Mouse (Mus musculus) MEL (cell line): Measurements from ENCODE around the gene Ptbp1.

Source experiments
- CTCF ChIP-seq, 3 experiments: IDR thresholded peaks in 2 of 3; conservative IDR thresholded peaks in 1 of 3; 2 replicates each; pipeline ENCODE4 v1.5.1; 2011 to 2012; ENCODE audit warnings: low read length in 3 of 3, low read depth in 2 of 3, mild to moderate bottlenecking in 2 of 3, improper control_type of control experiment in 1 of 3, inconsistent platforms in 1 of 3, mixed read lengths in 1 of 3, moderate library complexity in 1 of 3; ENCODE audit not compliant: control insufficient read depth in 1 of 3, insufficient read depth in 1 of 3, poor library complexity in 1 of 3, severe bottlenecking in 1 of 3
- EP300 ChIP-seq, 2 experiments: IDR thresholded peaks; 2 replicates each; pipeline ENCODE4 v1.6.1; 2011; ENCODE audit warnings: improper control_type of control experiment in 2 of 2, low read length in 2 of 2, low read depth in 1 of 2, mild to moderate bottlenecking in 1 of 2
- HCFC1 ChIP-seq: IDR thresholded peaks from 2 replicates; pipeline ENCODE4 v1.6.1; 2012; ENCODE audit warnings: low read depth, mild to moderate bottlenecking, inconsistent platforms, low read length, improper control_type of control experiment, moderate library complexity
- JUND ChIP-seq: IDR thresholded peaks from 2 replicates; pipeline ENCODE4 v1.6.1; 2011; ENCODE audit warnings: low read depth, mild to moderate bottlenecking, improper control_type of control experiment, low read length
- MAFK ChIP-seq: IDR thresholded peaks from 2 replicates; pipeline ENCODE4 v1.6.1; 2011; ENCODE audit warnings: low read depth, mild to moderate bottlenecking, low read length, improper control_type of control experiment, borderline replicate concordance
- NRF1 ChIP-seq: IDR thresholded peaks from 2 replicates; pipeline ENCODE4 v1.6.1; 2014; ENCODE audit warnings: low read depth, mild to moderate bottlenecking, inconsistent platforms, low read length, improper control_type of control experiment, moderate library complexity; ENCODE audit not compliant: poor library complexity, insufficient read depth, severe bottlenecking
- POLR2A ChIP-seq, 2 experiments: IDR thresholded peaks; 2 replicates each; pipeline ENCODE4 v1.6.1; 2011 to 2012; ENCODE audit warnings: low read length in 2 of 2, mild to moderate bottlenecking in 2 of 2, control low read depth in 1 of 2, improper control_type of control experiment in 1 of 2, low read depth in 1 of 2, moderate library complexity in 1 of 2; ENCODE audit not compliant: control insufficient read depth in 1 of 2, insufficient read depth in 1 of 2, poor library complexity in 1 of 2
- USF1 ChIP-seq: IDR thresholded peaks from 2 replicates; pipeline ENCODE4 v1.6.1; 2014; ENCODE audit warnings: low read depth, mild to moderate bottlenecking, inconsistent platforms, low read length, improper control_type of control experiment, moderate library complexity

- TF ChIP-seq USF1 (no peak), POLR2A (IDR thresholded peaks at IDR 0.05; ENCODE audit: control insufficient read depth in 1 of 2, insufficient read depth in 1 of 2, low read depth in 1 of 2, low read length in 2 of 2, poor library complexity in 1 of 2) (no peak), MAFK (no peak), EP300 (IDR thresholded peaks at IDR 0.05; ENCODE audit: low read depth in 1 of 2, low read length in 2 of 2) (no peak), CTCF (IDR thresholded peaks at IDR 0.05 in 2 of 3, conservative IDR thresholded peaks at IDR 0.05 in 1 of 3; ENCODE audit: control insufficient read depth in 1 of 3, insufficient read depth in 1 of 3, low read depth in 2 of 3, low read length in 3 of 3, poor library complexity in 1 of 3, severe bottlenecking in 1 of 3) (no peak), NRF1 (no peak), HCFC1 (no peak), JUND (no peak)
Observed at GRCm38 (mm10) chr10:79889386-79889785, 35.2 kb downstream of the Ptbp1 start.
